21 mouse cellular contexts compared by ENCODE assay signal in genomic region chr15:77031271-77031670, GRCm38 (mm10). TPM values are rescaled to one million over a fixed set of nuclear protein-coding genes. Genes with fewer than 3 reads are reported as not detected.
DNase-seq lines count a peak whose midpoint lies in the region; ATAC-seq and TF ChIP-seq lines count a peak whose summit lies in the region.
"Had no signal": no experiment of that assay in that cellular context is flagged by ENCODE, and none has a peak within 500 bp of the region (broad histone marks: within the 10 kb centered on the region; RNA-seq: fewer than 3 reads in every experiment).

No protein-coding gene starts in this region.

- H3K4me2 ChIP-seq in embryonic facial prominence, embryonic 14.5 days (ENCODE audit: low read depth, low read length), result no peak overlapping the region
- no peak overlapping the region for H3K4me2 ChIP-seq in heart, embryonic 13.5 days
- H3K4me2 ChIP-seq in myocyte (ENCODE audit: low read depth), result peak overlapping the region; percentile 64
- H3K4me2 ChIP-seq: forebrain, embryonic 12.5 days; hindbrain, embryonic 15.5 days had no signal

- DNase-seq in embryonic facial prominence, embryonic 14.5 days (ENCODE audit: low spot score), result peak; percentile 24
- no peak for DNase-seq in embryonic facial prominence, embryonic 10.5 days (ENCODE audit: low spot score)
- no peak for DNase-seq in heart, postnatal 4 days
- DNase-seq in left cerebral cortex, adult 2 months (ENCODE audit: extremely low spot score in 1 of 2, low spot score in 2 of 2), result no peak
- DNase-seq in left cerebral cortex, adult 8-10 months (ENCODE audit: low spot score in 2 of 2), result no peak
- no peak for DNase-seq in right cerebral cortex, postnatal 10 days (ENCODE audit: low spot score in 2 of 2)
- DNase-seq: adrenal gland, adult 2 months; adrenal gland, postnatal 25 days; B cell, adult 2 months; cerebellum, adult 2 months; cerebellum, postnatal 10 days; gastrocnemius, postnatal 14 days; kidney, adult 2 months had no signal

- no peak overlapping the region for H3K4me3 ChIP-seq in embryonic facial prominence, embryonic 14.5 days (ENCODE audit: low read depth, low read length)
- H3K4me3 ChIP-seq in embryonic facial prominence, embryonic 10.5 days, result no peak overlapping the region
- H3K4me3 ChIP-seq in heart, embryonic 13.5 days, result no peak overlapping the region
- no peak overlapping the region for H3K4me3 ChIP-seq in left cerebral cortex, adult 2 months
- no peak overlapping the region for H3K4me3 ChIP-seq in myocyte
- H3K4me3 ChIP-seq: forebrain, embryonic 12.5 days; hindbrain, embryonic 15.5 days had no signal

- H3K4me1 ChIP-seq in embryonic facial prominence, embryonic 14.5 days (ENCODE audit: control insufficient read depth, insufficient read depth, low read length), result peaks cover 12% of the 10 kb centered on the region
- H3K4me1 ChIP-seq in embryonic facial prominence, embryonic 10.5 days, result peaks cover 28% of the 10 kb centered on the region
- H3K4me1 ChIP-seq in heart, embryonic 13.5 days, result peaks cover 69% of the 10 kb centered on the region

- no peaks in the 10 kb centered on the region for H3K27me3 ChIP-seq in embryonic facial prominence, embryonic 14.5 days (replicated peaks; ENCODE audit: control insufficient read depth, insufficient read depth, low read length)
- no peaks in the 10 kb centered on the region for H3K27me3 ChIP-seq in embryonic facial prominence, embryonic 10.5 days (replicated peaks; ENCODE audit: low read depth, poor library complexity, severe bottlenecking)
- no peaks in the 10 kb centered on the region for H3K27me3 ChIP-seq in heart, embryonic 13.5 days (replicated peaks)
- H3K27me3 ChIP-seq in myocyte (ENCODE audit: control insufficient read depth, insufficient read depth, insufficient read length), result no peaks in the 10 kb centered on the region
- H3K27me3 ChIP-seq: forebrain, embryonic 12.5 days; hindbrain, embryonic 15.5 days had no signal

- WGBS in embryonic facial prominence, embryonic 14.5 days, result 46% methylated on average over 3 of the region's 3 CpGs
- WGBS in embryonic facial prominence, embryonic 10.5 days, result 51% methylated on average over 3 of the region's 3 CpGs
- 63% methylated on average over 3 of the region's 3 CpGs for WGBS in heart, embryonic 13.5 days

- intact Hi-C loops in left cerebral cortex, adult 2 months (cut with DNase I), result no loop called here

- no peak overlapping the region for H3K27ac ChIP-seq in embryonic facial prominence, embryonic 14.5 days (replicated peaks; ENCODE audit: low read depth, low read length)
- H3K27ac ChIP-seq in embryonic facial prominence, embryonic 10.5 days (replicated peaks), result no peak overlapping the region
- peak overlapping the region; percentile 53; the same call in 1 of the 2 replicates for H3K27ac ChIP-seq in heart, embryonic 13.5 days (replicated peaks)
- peak overlapping the region; percentile 28 for H3K27ac ChIP-seq in left cerebral cortex, adult 2 months
- H3K27ac ChIP-seq: forebrain, embryonic 12.5 days; hindbrain, embryonic 15.5 days had no signal

- no peak overlapping the region for H3K9ac ChIP-seq in embryonic facial prominence, embryonic 14.5 days (ENCODE audit: low read depth, low read length)
- peak overlapping the region; percentile 53 for H3K9ac ChIP-seq in heart, embryonic 13.5 days
- H3K9ac ChIP-seq: forebrain, embryonic 12.5 days; hindbrain, embryonic 15.5 days had no signal

- no peaks in the 10 kb centered on the region for H3K9me3 ChIP-seq in embryonic facial prominence, embryonic 14.5 days (ENCODE audit: control insufficient read depth, low read length)
- H3K9me3 ChIP-seq in embryonic facial prominence, embryonic 10.5 days, result no peaks in the 10 kb centered on the region
- H3K9me3 ChIP-seq in heart, embryonic 13.5 days, result no peaks in the 10 kb centered on the region
- H3K9me3 ChIP-seq: forebrain, embryonic 12.5 days; hindbrain, embryonic 15.5 days had no signal

- ATAC-seq in embryonic facial prominence, embryonic 14.5 days (ENCODE audit: low read depth), result no peak
- ATAC-seq in heart, embryonic 13.5 days (ENCODE audit: extremely low read depth, insufficient number of reproducible peaks, low FRiP score, low TSS enrichment), result no peak
- ATAC-seq: forebrain, embryonic 16.5 days; intestine, embryonic 16.5 days had no signal

- no peak overlapping the region for H3ac ChIP-seq in myocyte (ENCODE audit: control insufficient read depth, insufficient read length)

- no peak for TF ChIP-seq POLR2A in myocyte (IDR thresholded peaks at IDR 0.05; ENCODE audit: insufficient read length, low read depth)

- no peaks in the 10 kb centered on the region for H3K36me3 ChIP-seq in embryonic facial prominence, embryonic 14.5 days (ENCODE audit: control insufficient read depth, insufficient read depth, low read length)
- H3K36me3 ChIP-seq in embryonic facial prominence, embryonic 10.5 days (replicated peaks), result no peaks in the 10 kb centered on the region
- H3K36me3 ChIP-seq in heart, embryonic 13.5 days, result no peaks in the 10 kb centered on the region
- no peaks in the 10 kb centered on the region for H3K36me3 ChIP-seq in myocyte (ENCODE audit: control insufficient read depth, insufficient read depth)
- H3K36me3 ChIP-seq: forebrain, embryonic 12.5 days; hindbrain, embryonic 15.5 days had no signal

- H3K79me2 ChIP-seq in myocyte (ENCODE audit: control insufficient read depth, insufficient read depth), result no peaks in the 10 kb centered on the region

- TF ChIP-seq CTCF in left cerebral cortex, adult 2 months (IDR thresholded peaks at IDR 0.05), result no peak

TF ChIP-seq in myocyte, 11 proteins besides CTCF, POLR2A, EP300 and RAD21:
- TF ChIP-seq E2F4 (IDR thresholded peaks at IDR 0.05; ENCODE audit: insufficient read depth) (no peak), TCF12 (IDR thresholded peaks at IDR 0.05; ENCODE audit: insufficient read depth, poor library complexity, severe bottlenecking) (peak; percentile 64), MYOG (IDR thresholded peaks at IDR 0.05; ENCODE audit: control insufficient read depth in 1 of 3, insufficient read depth in 1 of 3, insufficient read length in 2 of 3, low read depth in 2 of 3) (peak in 2 of 3 experiments; percentile 45 to 69), POLR2AphosphoS2 (IDR thresholded peaks at IDR 0.05; ENCODE audit: insufficient read length, low read depth) (no peak), CEBPB (IDR thresholded peaks at IDR 0.05; ENCODE audit: insufficient read depth, poor library complexity, severe bottlenecking) (no peak), MYOD1 (IDR thresholded peaks at IDR 0.05; ENCODE audit: control insufficient read depth in 1 of 3, insufficient read length in 2 of 3, low read depth in 2 of 3) (peak; percentile 44 to 66 (median 64))
TF ChIP-seq in myocyte: peak in this region for 3.

RNA-seq across cellular contexts. Expression of gene Apol6, which starts 13.3 kb away (rescaled TPM):
- polyA plus RNA-seq in embryonic facial prominence, embryonic 14.5 days (2014; fragmentation: Nextera tagmentation; extraction: Ambion mirVana), result 0.21 TPM in 2 replicates
- polyA plus RNA-seq in embryonic facial prominence, embryonic 10.5 days (2016; fragmentation: Nextera tagmentation; extraction: Ambion mirVana), result 0.07 and 0.16 TPM in 2 replicates
- polyA plus RNA-seq in heart, embryonic 13.5 days (2015; fragmentation: Nextera tagmentation; extraction: Ambion mirVana), result 0.06 and 0.15 TPM in 2 replicates
- under 1 TPM; 0.62 to 0.65 TPM for total RNA-seq in heart, postnatal 4 days (2021)
- under 1 TPM in 1 of 2 experiments, not detected in 1; 0.19 TPM for total RNA-seq in left cerebral cortex, adult 2 months (2021)
- total RNA-seq in left cerebral cortex, adult 8-10 months (2022), result under 1 TPM in 3 of 4 experiments, not detected in 1; 0.22 to 0.60 (median 0.38) TPM
- 4.8 TPM for polyA plus RNA-seq in myocyte (2012; fragmentation: generic; extraction: Trizol)
- total RNA-seq: MEL had no signal
- polyA plus RNA-seq: forebrain, embryonic 12.5 days; forebrain, embryonic 16.5 days; hindbrain, embryonic 11.5 days; hindbrain, embryonic 15.5 days had no signal

RNA-seq across cellular contexts. Expression of gene Mb, which starts 19.2 kb away (rescaled TPM):
- polyA plus RNA-seq in embryonic facial prominence, embryonic 14.5 days (2014; fragmentation: Nextera tagmentation; extraction: Ambion mirVana), result 12.9 and 13.9 TPM in 2 replicates
- 0.72 and 0.86 TPM in 2 replicates for polyA plus RNA-seq in embryonic facial prominence, embryonic 10.5 days (2016; fragmentation: Nextera tagmentation; extraction: Ambion mirVana)
- 519 and 566 TPM in 2 replicates for polyA plus RNA-seq in heart, embryonic 13.5 days (2015; fragmentation: Nextera tagmentation; extraction: Ambion mirVana)
- 1,000 to 10,000 TPM; 6,207 to 7,219 TPM for total RNA-seq in heart, postnatal 4 days (2021)
- under 1 TPM in 1 of 2 experiments, not detected in 1; 0.33 TPM for total RNA-seq in left cerebral cortex, adult 2 months (2021)
- 1 to 10 TPM in 3 of 4 experiments, not detected in 1; 4.5 to 9.8 (median 5.8) TPM for total RNA-seq in left cerebral cortex, adult 8-10 months (2022)
- 1,055 TPM for polyA plus RNA-seq in myocyte (2012; fragmentation: generic; extraction: Trizol)
- total RNA-seq: MEL had no signal
- polyA plus RNA-seq: adrenal gland, adult 2 months; forebrain, embryonic 12.5 days; forebrain, embryonic 16.5 days had no signal

Comparison
In these comparisons a context has a peak if more than half of its experiments do, and no peak if none do; other contexts are left out.
1. H3K27ac ChIP-seq: peak in heart, embryonic 13.5 days (single experiment) and left cerebral cortex, adult 2 months (single experiment); none in embryonic facial prominence, embryonic 14.5 days (single experiment) and embryonic facial prominence, embryonic 10.5 days (single experiment).
2. RNA of gene Mb, which starts 19.2 kb away (polyA plus RNA-seq): 1,055 TPM in myocyte (single experiment) and 519 to 566 TPM in heart, embryonic 13.5 days; 12.9 to 13.9 TPM in embryonic facial prominence, embryonic 14.5 days and 0.72 to 0.86 TPM in embryonic facial prominence, embryonic 10.5 days; every median in the first group is over 10 times any median in the second.